Mouse (Mus musculus) cortical plate, adult 2 months (tissue): Measurements from ENCODE around the gene Mup4. TPM values are rescaled to one million over a fixed set of nuclear protein-coding genes. Genes with fewer than 3 reads are reported as not detected.
A peak's percentile ranks its signal among the peaks of the same experiment; 100 is the strongest.
"Not testable (repeated sequence)": the region's sequence is repeated elsewhere in the genome, so short reads cannot be mapped to it uniquely, and the experiment has no call there.

ENCODE experiments used
- H3K27ac ChIP-seq: fragments of 200-500 bp; 2 replicates; pipeline ENCODE4 v1.5.1; 2012; ENCODE audit warnings: low read length, control low read depth, inconsistent platforms; ENCODE audit not compliant: insufficient read depth
- H3K4me1 ChIP-seq: fragments of 200-500 bp; 2 replicates; pipeline ENCODE4 v1.6.1; 2011; ENCODE audit warnings: low read length; ENCODE audit not compliant: control insufficient read depth, insufficient read depth
- H3K4me3 ChIP-seq: fragments of 200-500 bp; 2 replicates; pipeline ENCODE4 v1.5.1; 2011; ENCODE audit warnings: mild to moderate bottlenecking, low read length, control low read depth; ENCODE audit not compliant: insufficient read depth
- CTCF ChIP-seq: fragments of 200-500 bp; IDR thresholded peaks from 2 replicates; pipeline ENCODE4 v1.5.1; 2011; ENCODE audit warnings: mild to moderate bottlenecking, control low read depth, low read length; ENCODE audit not compliant: insufficient read depth; ENCODE audit errors: extremely low read depth
- POLR2A ChIP-seq: fragments of 200-500 bp; IDR thresholded peaks from 2 replicates; pipeline ENCODE4 v1.6.1; 2011; ENCODE audit warnings: mild to moderate bottlenecking, low read length, control low read depth; ENCODE audit not compliant: insufficient read depth; ENCODE audit errors: extremely low read depth
- polyA plus RNA-seq: library from polyadenylated mRNA; depleted of rRNA; stranded (reverse); fragments of >200 nt; gene quantifications from 2 replicates; pipeline ENCODE4 v1.2.3, GENCODE M21; 2012; rRNA removed

Gene Mup4
- polyA plus RNA-seq = not detected in 2 replicates

GRCm38 (mm10) chr4:59960610-59961009 lies at the start of gene Mup4:
Gene Mup4 (minus strand): TSS chr4:59960710.
- TF ChIP-seq POLR2A (no peak), CTCF (no peak)
- Histone ChIP-seq H3K4me1 (no peaks in the 10 kb centered on the region), H3K4me3 (no peak within 1 kb of the TSS)

GRCm38 (mm10) chr4:59997894-59998293 lies 37.4 kb upstream of the Mup4 start:
- H3K27ac ChIP-seq, H3K4me3 ChIP-seq, H3K4me1 ChIP-seq: not testable (repeated sequence)

More at GRCm38 (mm10) chr4:59960610-59961009, at the start of gene Mup4:
- H3K27ac ChIP-seq = no peak within 1 kb of the TSS

- no peak within 1 kb of the TSS for H3K4me3 ChIP-seq
- TF ChIP-seq POLR2A = no peak
- TF ChIP-seq CTCF = no peak
Observed at GRCm38 (mm10) chr4:59963405-59964344, 3.2 kb upstream of the Mup4 start, which contains the start of gene Mup6. Gene Mup6 (plus strand): TSS chr4:59964294.

GRCm38 (mm10) chr4:59937543-59937942 lies 23.0 kb downstream of the Mup4 start:
- TF ChIP-seq POLR2A = no peak
- TF ChIP-seq CTCF = no peak
- Histone ChIP-seq H3K4me1 (no peaks in the 10 kb centered on the region), H3K4me3 (no peak overlapping the region), H3K27ac (no peak overlapping the region)

More at GRCm38 (mm10) chr4:59963405-59964344, 3.2 kb upstream of the Mup4 start, which contains the start of gene Mup6:
- H3K27ac ChIP-seq = no peak within 1 kb of the TSS
- no peaks in the 10 kb centered on the region for H3K4me1 ChIP-seq

- peak; percentile 11 for TF ChIP-seq CTCF
- no peak for TF ChIP-seq POLR2A
- H3K4me1 ChIP-seq = no peaks in the 10 kb centered on the region
Observed at GRCm38 (mm10) chr4:59932505-59933281, 27.8 kb downstream of the Mup4 start.

GRCm38 (mm10) chr4:59928347-59928746 lies 32.2 kb downstream of the Mup4 start:
- no peaks in the 10 kb centered on the region for H3K4me1 ChIP-seq
- no peak overlapping the region for H3K27ac ChIP-seq
- H3K4me3 ChIP-seq = no peak overlapping the region
- TF ChIP-seq POLR2A (no peak), CTCF (peak; percentile 71)

More at GRCm38 (mm10) chr4:59932505-59933281, 27.8 kb downstream of the Mup4 start:
- H3K4me3 ChIP-seq = no peak overlapping the region
- no peak overlapping the region for H3K27ac ChIP-seq

GRCm38 (mm10) chr4:59927666-59928065 lies 32.8 kb downstream of the Mup4 start:
- H3K27ac ChIP-seq = no peak overlapping the region
- TF ChIP-seq CTCF = no peak
- no peak for TF ChIP-seq POLR2A
- no peaks in the 10 kb centered on the region for H3K4me1 ChIP-seq
- no peak overlapping the region for H3K4me3 ChIP-seq

GRCm38 (mm10) chr4:59925082-59925481 lies 35.4 kb downstream of the Mup4 start:
- Histone ChIP-seq H3K4me3 (no peak overlapping the region), H3K4me1 (no peaks in the 10 kb centered on the region), H3K27ac (no peak overlapping the region)
- TF ChIP-seq POLR2A (no peak), CTCF (no peak)

GRCm38 (mm10) chr4:59917966-59918365 lies 42.5 kb downstream of the Mup4 start:
- H3K4me3 ChIP-seq = no peak overlapping the region
- H3K4me1 ChIP-seq = no peaks in the 10 kb centered on the region
- TF ChIP-seq POLR2A (no peak), CTCF (no peak)
- no peak overlapping the region for H3K27ac ChIP-seq
